Mouse (Mus musculus): ENCODE data around the gene Col6a4. TPM values are rescaled to one million over a fixed set of nuclear protein-coding genes. Genes with fewer than 3 reads are reported as not detected.

Col6a4 gene
- polyA plus RNA-seq, 2 experiments, result 0.08 TPM; not detected in 1

DNA sequence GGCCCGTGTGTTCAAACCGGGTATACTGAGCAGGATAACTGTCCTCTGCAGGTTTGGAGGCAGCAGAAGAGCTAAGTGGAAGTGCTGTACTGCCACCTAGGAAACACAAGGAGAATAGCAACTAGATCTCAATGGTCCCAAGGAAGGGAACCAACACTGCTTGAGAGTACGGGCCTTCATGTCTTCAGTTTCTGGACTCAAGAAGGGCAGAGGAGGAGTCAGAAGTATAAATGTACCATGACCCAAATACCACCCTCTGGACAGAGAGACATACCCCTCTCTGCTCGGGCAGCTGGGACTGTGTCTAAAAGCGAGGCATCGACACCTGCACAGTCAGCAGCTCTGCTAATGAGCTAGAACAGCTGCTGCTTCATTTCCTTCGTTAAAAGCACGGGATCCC is 108.5 kb downstream of the Col6a4 start:
- H3K27ac ChIP-seq, result no peak overlapping the region
- no peak overlapping the region for H3K4me2 ChIP-seq (ENCODE audit: low read depth)
- WGBS (ENCODE audit: insufficient replicate concordance), result 54% methylated on average over 8 of the region's 8 CpGs
- no peaks in the 10 kb centered on the region for H3K4me1 ChIP-seq (replicated peaks; ENCODE audit: control insufficient read depth in 2 of 2, insufficient read depth in 2 of 2, low read length in 1 of 2)
- no peaks in the 10 kb centered on the region for H3K9me3 ChIP-seq (ENCODE audit: control insufficient read depth, low read length)
- DNase-seq (ENCODE audit: low read depth in 3 of 3, low spot score in 3 of 3) (no peak), ATAC-seq (ENCODE audit: insufficient read depth) (no peak)
- no peaks in the 10 kb centered on the region for H3K36me3 ChIP-seq (replicated peaks; ENCODE audit: control insufficient read depth, insufficient read depth, low read depth)
- no peak overlapping the region for H3K9ac ChIP-seq (replicated peaks)
- TF ChIP-seq EP300 (IDR thresholded peaks at IDR 0.05; ENCODE audit: low read depth) (no peak), CTCF (IDR thresholded peaks at IDR 0.05; ENCODE audit: low read depth) (peak; percentile 50; the same call in 1 of the 2 replicates)
- H3K4me3 ChIP-seq (ENCODE audit: insufficient read depth in 1 of 2, low read depth in 2 of 2, low read length in 2 of 2), result no peak overlapping the region
- no peaks in the 10 kb centered on the region for H3K27me3 ChIP-seq (ENCODE audit: control insufficient read depth, insufficient read depth, low read length)

DNA sequence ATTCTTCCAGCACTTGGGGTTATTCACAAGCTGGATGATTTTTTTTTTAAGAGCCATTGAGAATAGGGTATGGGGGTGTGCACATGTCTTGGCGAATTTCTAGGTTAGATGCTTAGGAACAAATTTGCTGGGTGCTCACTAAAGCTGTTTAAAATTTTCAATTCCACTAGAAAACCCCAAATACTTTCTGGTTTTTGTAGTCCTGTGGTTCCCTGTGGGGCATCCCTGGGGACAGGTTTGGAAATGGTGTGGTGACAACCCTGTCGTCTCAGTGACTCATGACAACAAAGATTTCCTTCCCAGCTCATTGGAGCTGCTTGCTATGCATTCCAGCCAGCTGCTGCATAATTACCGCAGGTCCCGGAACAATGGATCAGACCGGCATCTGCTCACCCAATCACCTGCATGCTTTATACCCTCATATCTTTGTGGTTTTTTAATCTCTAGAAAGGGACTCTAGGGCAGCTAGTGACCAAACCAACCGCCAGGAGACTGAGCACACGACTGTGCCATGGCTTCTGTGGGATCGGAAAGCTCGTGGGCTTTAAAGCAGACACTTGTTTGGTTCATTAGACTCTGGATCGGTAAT is 111.6 kb downstream of the Col6a4 start:
- H3K4me3 ChIP-seq (ENCODE audit: insufficient read depth in 1 of 2, low read depth in 2 of 2, low read length in 2 of 2), result no peak overlapping the region
- H3K36me3 ChIP-seq (replicated peaks; ENCODE audit: control insufficient read depth, insufficient read depth, low read depth), result no peaks in the 10 kb centered on the region
- no peak for TF ChIP-seq EP300 (IDR thresholded peaks at IDR 0.05; ENCODE audit: low read depth)
- no peak for TF ChIP-seq CTCF (IDR thresholded peaks at IDR 0.05; ENCODE audit: low read depth)
- no peak overlapping the region for H3K9ac ChIP-seq (replicated peaks)
- no peaks in the 10 kb centered on the region for H3K4me1 ChIP-seq (replicated peaks; ENCODE audit: control insufficient read depth in 2 of 2, insufficient read depth in 2 of 2, low read length in 1 of 2)
- H3K27ac ChIP-seq, result no peak overlapping the region
- H3K27me3 ChIP-seq (ENCODE audit: control insufficient read depth, insufficient read depth, low read length), result no peaks in the 10 kb centered on the region
- no peak for ATAC-seq (ENCODE audit: insufficient read depth)
- H3K4me2 ChIP-seq (ENCODE audit: low read depth), result no peak overlapping the region
- no peaks in the 10 kb centered on the region for H3K9me3 ChIP-seq (ENCODE audit: control insufficient read depth, low read length)
- WGBS (ENCODE audit: insufficient replicate concordance), result 30% methylated on average over 10 of the region's 10 CpGs
- DNase-seq (ENCODE audit: low read depth in 3 of 3, low spot score in 3 of 3), result no peak

DNA sequence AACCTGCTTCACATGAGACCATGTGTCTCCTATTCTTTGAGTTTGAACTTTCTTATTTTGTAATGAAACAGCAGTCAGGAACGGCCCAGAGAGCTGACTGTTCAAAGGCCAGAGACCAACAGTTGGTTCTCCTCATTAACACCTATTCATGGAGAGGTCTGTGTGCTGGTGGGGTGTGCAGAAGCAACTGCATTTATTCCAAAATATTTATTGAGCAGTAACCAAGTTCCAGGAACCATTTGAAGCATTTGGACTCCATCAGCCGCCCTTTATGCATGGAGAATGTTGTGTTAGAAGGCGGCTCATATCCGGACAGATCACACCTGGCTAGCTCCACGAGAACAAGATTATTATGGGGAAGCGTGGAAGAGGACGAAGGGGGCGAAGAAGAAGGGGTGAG is 118.1 kb downstream of the Col6a4 start:
- DNase-seq (ENCODE audit: low read depth in 3 of 3, low spot score in 3 of 3) (no peak), ATAC-seq (ENCODE audit: insufficient read depth) (no peak)
- H3K4me3 ChIP-seq (ENCODE audit: insufficient read depth in 1 of 2, low read depth in 2 of 2, low read length in 2 of 2), result no peak overlapping the region
- no peaks in the 10 kb centered on the region for H3K4me1 ChIP-seq (replicated peaks; ENCODE audit: control insufficient read depth in 2 of 2, insufficient read depth in 2 of 2, low read length in 1 of 2)
- H3K36me3 ChIP-seq (replicated peaks; ENCODE audit: control insufficient read depth, insufficient read depth, low read depth), result no peaks in the 10 kb centered on the region
- no peaks in the 10 kb centered on the region for H3K27me3 ChIP-seq (ENCODE audit: control insufficient read depth, insufficient read depth, low read length)
- no peak overlapping the region for H3K4me2 ChIP-seq (ENCODE audit: low read depth)
- H3K27ac ChIP-seq, result no peak overlapping the region
- TF ChIP-seq EP300 (IDR thresholded peaks at IDR 0.05; ENCODE audit: low read depth), result no peak
- TF ChIP-seq CTCF (IDR thresholded peaks at IDR 0.05; ENCODE audit: low read depth), result no peak
- H3K9ac ChIP-seq (replicated peaks), result no peak overlapping the region
- WGBS (ENCODE audit: insufficient replicate concordance), result 62% methylated on average over 8 of the region's 8 CpGs
- no peaks in the 10 kb centered on the region for H3K9me3 ChIP-seq (ENCODE audit: control insufficient read depth, low read length)

DNA sequence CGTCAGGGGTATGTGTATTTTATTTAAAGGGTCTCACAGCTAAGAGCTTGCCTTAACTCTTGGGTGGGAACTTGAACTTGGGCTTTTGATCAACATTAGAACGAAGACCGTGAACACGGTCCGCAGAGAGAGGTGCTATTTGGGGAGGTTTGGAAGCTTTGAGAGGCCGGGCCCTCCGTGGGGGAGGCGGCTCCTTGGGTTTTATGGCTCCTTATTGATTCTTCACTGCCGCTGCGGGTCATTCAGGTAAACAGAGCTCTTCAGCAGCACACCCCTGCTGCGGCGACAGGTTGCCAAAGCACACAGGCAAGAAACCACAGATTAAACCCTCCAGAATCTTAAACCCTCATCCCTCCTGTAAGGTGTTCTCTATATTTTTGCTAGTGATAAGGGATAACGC is 119.7 kb downstream of the Col6a4 start:
- no peaks in the 10 kb centered on the region for H3K27me3 ChIP-seq (ENCODE audit: control insufficient read depth, insufficient read depth, low read length)
- 19% methylated on average over 13 of the region's 13 CpGs for WGBS (ENCODE audit: insufficient replicate concordance)
- TF ChIP-seq EP300 (IDR thresholded peaks at IDR 0.05; ENCODE audit: low read depth) (no peak), CTCF (IDR thresholded peaks at IDR 0.05; ENCODE audit: low read depth) (no peak)
- no peaks in the 10 kb centered on the region for H3K9me3 ChIP-seq (ENCODE audit: control insufficient read depth, low read length)
- H3K27ac ChIP-seq, result no peak overlapping the region
- H3K36me3 ChIP-seq (replicated peaks; ENCODE audit: control insufficient read depth, insufficient read depth, low read depth), result no peaks in the 10 kb centered on the region
- H3K4me2 ChIP-seq (ENCODE audit: low read depth), result no peak overlapping the region
- no peak overlapping the region for H3K4me3 ChIP-seq (ENCODE audit: insufficient read depth in 1 of 2, low read depth in 2 of 2, low read length in 2 of 2)
- ATAC-seq (ENCODE audit: insufficient read depth) (no peak), DNase-seq (ENCODE audit: low read depth in 3 of 3, low spot score in 3 of 3) (no peak)
- H3K4me1 ChIP-seq (replicated peaks; ENCODE audit: control insufficient read depth in 2 of 2, insufficient read depth in 2 of 2, low read length in 1 of 2), result no peaks in the 10 kb centered on the region
- no peak overlapping the region for H3K9ac ChIP-seq (replicated peaks)

- ATAC-seq (ENCODE audit: insufficient read depth) (no peak), DNase-seq (ENCODE audit: low read depth in 3 of 3, low spot score in 3 of 3) (no peak)
- WGBS (ENCODE audit: insufficient replicate concordance), result 42% methylated on average over 5 of the region's 6 CpGs
- no peaks in the 10 kb centered on the region for H3K4me1 ChIP-seq (replicated peaks; ENCODE audit: control insufficient read depth in 2 of 2, insufficient read depth in 2 of 2, low read length in 1 of 2)
- H3K36me3 ChIP-seq (replicated peaks; ENCODE audit: control insufficient read depth, insufficient read depth, low read depth), result no peaks in the 10 kb centered on the region
- no peaks in the 10 kb centered on the region for H3K9me3 ChIP-seq (ENCODE audit: control insufficient read depth, low read length)
- H3K9ac ChIP-seq (replicated peaks), result no peak overlapping the region
- H3K27me3 ChIP-seq (ENCODE audit: control insufficient read depth, insufficient read depth, low read length), result no peaks in the 10 kb centered on the region
- no peak overlapping the region for H3K4me3 ChIP-seq (ENCODE audit: insufficient read depth in 1 of 2, low read depth in 2 of 2, low read length in 2 of 2)
- TF ChIP-seq CTCF (IDR thresholded peaks at IDR 0.05; ENCODE audit: low read depth) (no peak), EP300 (IDR thresholded peaks at IDR 0.05; ENCODE audit: low read depth) (no peak)
- H3K27ac ChIP-seq, result no peak overlapping the region
- no peak overlapping the region for H3K4me2 ChIP-seq (ENCODE audit: low read depth)
Observed at GRCm38 (mm10) chr9:105976314-105976713, 120.3 kb downstream of the Col6a4 start.

All from liver, embryonic 14.5 days (tissue).